ENCODE assay signal across 9 mouse cellular contexts in the genomic region with DNA sequence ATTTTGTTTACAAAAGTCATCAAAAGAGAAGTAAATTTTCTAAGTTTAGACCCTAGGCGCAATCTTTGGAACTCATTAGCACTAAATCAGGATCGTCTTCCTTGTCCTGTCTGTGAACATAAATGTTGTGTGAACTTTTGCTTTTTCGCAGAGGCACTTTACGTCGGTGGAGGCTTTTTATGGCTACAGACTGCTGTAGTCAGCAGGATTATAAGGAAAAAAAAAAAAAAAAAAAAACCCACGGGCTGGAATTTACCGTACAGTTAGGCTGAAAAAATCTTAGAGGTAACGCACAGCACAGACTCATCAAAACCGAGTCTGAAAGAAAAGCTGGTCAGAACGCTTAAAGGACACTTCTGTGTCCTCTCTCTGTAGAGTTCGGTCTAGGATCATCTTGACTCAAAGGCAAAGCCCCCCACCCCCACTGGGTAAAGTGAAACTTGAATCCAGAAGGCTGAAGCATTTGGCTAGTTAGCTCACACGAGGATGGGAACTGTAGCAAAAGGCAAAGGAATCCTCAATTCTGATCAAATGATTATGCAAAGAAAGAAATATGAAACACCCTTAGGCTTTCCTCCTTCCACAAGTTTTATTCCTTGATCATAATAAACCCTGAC. TPM values are rescaled to one million over a fixed set of nuclear protein-coding genes. Genes with fewer than 3 reads are reported as not detected.
DNase-seq lines count a peak whose midpoint lies in the region; ATAC-seq and TF ChIP-seq lines count a peak whose summit lies in the region.
"Had no signal": no experiment of that assay in that cellular context is flagged by ENCODE, and none has a peak within 500 bp of the region (broad histone marks: within the 10 kb centered on the region; RNA-seq: fewer than 3 reads in every experiment).

No protein-coding gene starts in this region.

- H3K9me3 ChIP-seq in ES-E14 (ENCODE audit: control insufficient read depth, insufficient read depth, low read depth, low read length), result no peaks in the 10 kb centered on the region
- no peaks in the 10 kb centered on the region for H3K9me3 ChIP-seq in heart, embryonic 13.5 days
- no peaks in the 10 kb centered on the region for H3K9me3 ChIP-seq in midbrain, embryonic 10.5 days (replicated peaks)

- no peak overlapping the region for H3K9ac ChIP-seq in ES-E14 (ENCODE audit: insufficient read depth, low read depth, low read length, poor library complexity, severe bottlenecking)
- peak overlapping the region; percentile 61 for H3K9ac ChIP-seq in heart, embryonic 13.5 days

- WGBS in heart, embryonic 13.5 days, result 31% methylated on average over 12 of the region's 12 CpGs
- WGBS in lung, adult 2 months, result 14% methylated on average over 12 of the region's 12 CpGs
- 69% methylated on average over 12 of the region's 12 CpGs for WGBS in midbrain, embryonic 10.5 days

- in situ Hi-C loops in ES-E14 (cut with MboI; ENCODE audit: low sequenced_read_pairs in 2 of 2, unreplicated experiment in 2 of 2), result no loop called here

- no peak overlapping the region for H3K4me3 ChIP-seq in ES-E14 (ENCODE audit: insufficient read depth in 1 of 2, low read depth in 1 of 2, low read length in 2 of 2, poor library complexity in 1 of 2, severe bottlenecking in 1 of 2)
- peak overlapping the region; percentile 44 for H3K4me3 ChIP-seq in heart, embryonic 13.5 days
- H3K4me3 ChIP-seq in lung, adult 2 months (replicated peaks; ENCODE audit: extremely low read depth, low read depth, low read length), result peak overlapping the region; percentile 55
- no peak overlapping the region for H3K4me3 ChIP-seq in midbrain, embryonic 10.5 days

- peak; percentile 18 to 29 for DNase-seq in frontal cortex, postnatal 36 days (ENCODE audit: low spot score in 2 of 2)
- DNase-seq in frontal cortex, postnatal 14 days (ENCODE audit: low spot score in 2 of 2), result no peak
- DNase-seq in ES-E14 (ENCODE audit: low read depth, low spot score), result no peak
- DNase-seq in lung, adult 2 months, result no peak
- DNase-seq in c-Kit-positive CD71-positive TER-119-positive erythroid progenitor cells, embryonic 14.5 days (ENCODE audit: low spot score), result no peak
- DNase-seq in midbrain, embryonic 10.5 days (ENCODE audit: low spot score), result no peak

- H3K36me3 ChIP-seq in ES-E14 (ENCODE audit: control insufficient read depth, insufficient read depth, low read length, poor library complexity, severe bottlenecking), result no peaks in the 10 kb centered on the region
- no peaks in the 10 kb centered on the region for H3K36me3 ChIP-seq in heart, embryonic 13.5 days
- no peaks in the 10 kb centered on the region for H3K36me3 ChIP-seq in midbrain, embryonic 10.5 days

- no peak for TF ChIP-seq CTCF in lung, adult 2 months (IDR thresholded peaks at IDR 0.05; ENCODE audit: insufficient read depth, low read length)

- ATAC-seq in heart, embryonic 13.5 days (ENCODE audit: extremely low read depth, insufficient number of reproducible peaks, low FRiP score, low TSS enrichment), result no peak
- ATAC-seq in cerebellum, adult (ENCODE audit: insufficient number of reproducible peaks, low FRiP score, low TSS enrichment), result no peak

- peak overlapping the region; percentile 62 for H3K4me2 ChIP-seq in heart, embryonic 13.5 days

- no peaks in the 10 kb centered on the region for H3K4me1 ChIP-seq in ES-E14 (ENCODE audit: control insufficient read depth in 2 of 2, insufficient read depth in 2 of 2, low read length in 2 of 2, poor library complexity in 1 of 2)
- peaks cover 6% of the 10 kb centered on the region; the same call in 1 of the 2 replicates for H3K4me1 ChIP-seq in heart, embryonic 13.5 days
- H3K4me1 ChIP-seq in lung, adult 2 months (ENCODE audit: control insufficient read depth, insufficient read depth, low read length), result no peaks in the 10 kb centered on the region
- H3K4me1 ChIP-seq in midbrain, embryonic 10.5 days, result no peaks in the 10 kb centered on the region

- H3K27me3 ChIP-seq in heart, embryonic 13.5 days (replicated peaks), result no peaks in the 10 kb centered on the region
- H3K27me3 ChIP-seq in midbrain, embryonic 10.5 days (ENCODE audit: low read depth, poor library complexity, severe bottlenecking), result no peaks in the 10 kb centered on the region

- no peak overlapping the region for H3K27ac ChIP-seq in ES-E14 (ENCODE audit: insufficient read depth, low read depth, low read length, poor library complexity, severe bottlenecking)
- H3K27ac ChIP-seq in heart, embryonic 13.5 days (replicated peaks), result no peak overlapping the region
- no peak overlapping the region for H3K27ac ChIP-seq in midbrain, embryonic 10.5 days (replicated peaks)

- TF ChIP-seq POLR2A in lung, adult 2 months (IDR thresholded peaks at IDR 0.05; ENCODE audit: borderline replicate concordance, extremely low read depth, low read depth, low read length), result no peak

TF ChIP-seq in ES-E14, 5 proteins besides CTCF, POLR2A, EP300 and RAD21:
- TF ChIP-seq ZNF384 (IDR thresholded peaks at IDR 0.05; ENCODE audit: low read depth, low read length), result peak; percentile 72; the same call in 1 of the 2 replicates
- no peak for TF ChIP-seq MAFK (IDR thresholded peaks at IDR 0.05; ENCODE audit: insufficient read depth, low read depth, low read length)

RNA-seq across cellular contexts. Expression of a gene that starts 1.0 kb away (rescaled TPM):
- total RNA-seq in ES-E14 (2012; rRNA removed), result 0.22 and 0.32 TPM in 2 replicates
- 1.8 and 2.5 TPM in 2 replicates for polyA plus RNA-seq in heart, embryonic 13.5 days (2015; fragmentation: Nextera tagmentation; extraction: Ambion mirVana)
- polyA plus RNA-seq in lung, adult 2 months (2012; rRNA removed), result 13.8 and 22.5 TPM in 2 replicates
- 0.15 and 0.26 TPM in 2 replicates for polyA plus RNA-seq in midbrain, embryonic 10.5 days (2016; fragmentation: Nextera tagmentation; extraction: Ambion mirVana)
- total RNA-seq: common myeloid progenitor, adult 5-6 weeks had no signal

Comparison
In these comparisons a context has a peak if more than half of its experiments do, and no peak if none do; other contexts are left out.
1. DNase-seq: peak in frontal cortex, postnatal 36 days (2 of 2); none in frontal cortex, postnatal 14 days (0 of 2), ES-E14 (single experiment), lung, adult 2 months (single experiment), c-Kit-positive CD71-positive TER-119-positive erythroid progenitor cells, embryonic 14.5 days (single experiment) and midbrain, embryonic 10.5 days (single experiment).
2. H3K4me3 ChIP-seq: peak in heart, embryonic 13.5 days (single experiment) and lung, adult 2 months (single experiment); none in ES-E14 (0 of 2) and midbrain, embryonic 10.5 days (single experiment).